Mouse (Mus musculus): ENCODE measurements around the gene Olfr839-ps1. TPM values are rescaled to one million over a fixed set of nuclear protein-coding genes. Genes with fewer than 3 reads are reported as not detected.

Olfr839-ps1 gene
- not detected for polyA plus RNA-seq (2015; fragmentation: Illumina TruSeq; extraction: RNeasy Lipid Tissue Mini Kit (QIAGEN cat#74804); ENCODE audit: insufficient read depth, low read depth, low replicate concordance)

GRCm38 (mm10) chr9:19177212-19177611 lies at the start of gene Olfr839-ps1:
Olfr839-ps1 (minus strand) TSS chr9:19177312.

GRCm38 (mm10) chr9:19136017-19136416 lies 41.1 kb downstream of the Olfr839-ps1 start, which contains the start of gene Olfr837:
Olfr837 (plus strand) TSS chr9:19136317.

GRCm38 (mm10) chr9:19120082-19120481 lies 57.0 kb downstream of the Olfr839-ps1 start, which contains the start of gene Olfr836:
Olfr836 (plus strand) TSS chr9:19120382.

Other genes starting within 250 kb of the Olfr839-ps1 start
- gene Olfr832, start 240.2 kb downstream of the Olfr839-ps1 start, polyA plus RNA-seq (2015; fragmentation: Illumina TruSeq; extraction: RNeasy Lipid Tissue Mini Kit (QIAGEN cat#74804); ENCODE audit: insufficient read depth, low read depth, low replicate concordance): not detected
- not detected for gene Olfr834, start 189.3 kb downstream of the Olfr839-ps1 start, polyA plus RNA-seq (2015; fragmentation: Illumina TruSeq; extraction: RNeasy Lipid Tissue Mini Kit (QIAGEN cat#74804); ENCODE audit: insufficient read depth, low read depth, low replicate concordance)
- gene Olfr835, start 144.6 kb downstream of the Olfr839-ps1 start, polyA plus RNA-seq (2015; fragmentation: Illumina TruSeq; extraction: RNeasy Lipid Tissue Mini Kit (QIAGEN cat#74804); ENCODE audit: insufficient read depth, low read depth, low replicate concordance): not detected
- not detected for gene Olfr836, start 56.9 kb downstream of the Olfr839-ps1 start, polyA plus RNA-seq (2015; fragmentation: Illumina TruSeq; extraction: RNeasy Lipid Tissue Mini Kit (QIAGEN cat#74804); ENCODE audit: insufficient read depth, low read depth, low replicate concordance)
- not detected for gene Olfr837, start 41.0 kb downstream of the Olfr839-ps1 start, polyA plus RNA-seq (2015; fragmentation: Illumina TruSeq; extraction: RNeasy Lipid Tissue Mini Kit (QIAGEN cat#74804); ENCODE audit: insufficient read depth, low read depth, low replicate concordance)
- gene Olfr843, start 74.7 kb upstream of the Olfr839-ps1 start, polyA plus RNA-seq (2015; fragmentation: Illumina TruSeq; extraction: RNeasy Lipid Tissue Mini Kit (QIAGEN cat#74804); ENCODE audit: insufficient read depth, low read depth, low replicate concordance): not detected
- not detected for gene Olfr844, start 139.0 kb upstream of the Olfr839-ps1 start, polyA plus RNA-seq (2015; fragmentation: Illumina TruSeq; extraction: RNeasy Lipid Tissue Mini Kit (QIAGEN cat#74804); ENCODE audit: insufficient read depth, low read depth, low replicate concordance)
- gene Olfr845, start 159.1 kb upstream of the Olfr839-ps1 start, polyA plus RNA-seq (2015; fragmentation: Illumina TruSeq; extraction: RNeasy Lipid Tissue Mini Kit (QIAGEN cat#74804); ENCODE audit: insufficient read depth, low read depth, low replicate concordance): not detected
- gene Olfr846, start 186.7 kb upstream of the Olfr839-ps1 start, polyA plus RNA-seq (2015; fragmentation: Illumina TruSeq; extraction: RNeasy Lipid Tissue Mini Kit (QIAGEN cat#74804); ENCODE audit: insufficient read depth, low read depth, low replicate concordance): not detected
- not detected for gene Olfr847, start 201.4 kb upstream of the Olfr839-ps1 start, polyA plus RNA-seq (2015; fragmentation: Illumina TruSeq; extraction: RNeasy Lipid Tissue Mini Kit (QIAGEN cat#74804); ENCODE audit: insufficient read depth, low read depth, low replicate concordance)